Mouse (Mus musculus) heart, embryonic 13.5 days (tissue): ENCODE data around the gene L3hypdh. TPM values are rescaled to one million over a fixed set of nuclear protein-coding genes. Genes with fewer than 3 reads are reported as not detected.
"Not testable (repeated sequence)": the region's sequence is repeated elsewhere in the genome, so short reads cannot be mapped to it uniquely, and the experiment has no call there.

Experiments
- ATAC-seq: fragments of 200-750 bp; cut with Nextera tagmentation; 2 replicates; pipeline ENCODE4 v1.8.0; 2017; ENCODE audit warnings: moderate TSS enrichment; ENCODE audit not compliant: insufficient number of reproducible peaks, low FRiP score, low TSS enrichment; ENCODE audit errors: extremely low read depth
- H3K27ac ChIP-seq: fragments of 300-500 bp; sonication (generic); replicated peaks from 2 replicates; pipeline ENCODE4 v1.5.1; 2015; ENCODE audit warnings: moderate library complexity, mild to moderate bottlenecking, inconsistent platforms
- H3K27me3 ChIP-seq: fragments of 300-500 bp; sonication (generic); replicated peaks from 2 replicates; pipeline ENCODE4 v1.6.1; 2015; ENCODE audit warnings: mild to moderate bottlenecking, inconsistent platforms
- H3K36me3 ChIP-seq: fragments of 300-500 bp; sonication (generic); 2 replicates; pipeline ENCODE4 v1.6.1; 2015; ENCODE audit warnings: mild to moderate bottlenecking, inconsistent platforms
- H3K4me1 ChIP-seq: fragments of 300-500 bp; sonication (generic); 2 replicates; pipeline ENCODE4 v1.6.1; 2015; ENCODE audit warnings: inconsistent platforms
- H3K4me2 ChIP-seq: fragments of 300-500 bp; sonication (generic); 2 replicates; pipeline ENCODE4 v1.6.1; 2015; ENCODE audit warnings: inconsistent platforms, mild to moderate bottlenecking, moderate library complexity
- H3K4me3 ChIP-seq: fragments of 300-500 bp; sonication (generic); 2 replicates; pipeline ENCODE4 v1.5.1; 2015; ENCODE audit warnings: moderate library complexity, mild to moderate bottlenecking, inconsistent platforms
- H3K9ac ChIP-seq: fragments of 300-500 bp; sonication (generic); 2 replicates; pipeline ENCODE4 v1.6.1; 2015; ENCODE audit warnings: inconsistent platforms, mild to moderate bottlenecking, moderate library complexity
- H3K9me3 ChIP-seq: fragments of 300-500 bp; sonication (generic); 2 replicates; pipeline ENCODE4 v1.6.1; 2016; ENCODE audit warnings: inconsistent platforms
- WGBS: fragments of 180-500 bp; shearing (Covaris S2); methylation state at CpG from one replicate; pipeline ENCODE4 v1.1.7; 2015; ENCODE audit warnings: mixed read lengths; 5-methylcytosine and 5-hydroxymethylcytosine counted together
- polyA plus RNA-seq: library from polyadenylated mRNA; unstranded; fragments of >200 nt; fragmentation: Nextera tagmentation; extraction: Ambion mirVana; gene quantifications from 2 replicates; pipeline ENCODE4 v1.2.1, GENCODE M21; 2015

L3hypdh gene
- polyA plus RNA-seq, 1 experiment from 2014 or later, result 16.8 TPM

- H3K36me3 ChIP-seq, result no peaks in the 10 kb centered on the region
- H3K4me3 ChIP-seq, result no peak overlapping the region
- no peaks in the 10 kb centered on the region for H3K27me3 ChIP-seq
- H3K9me3 ChIP-seq, result peaks cover 11% of the 10 kb centered on the region; the same call in 1 of the 2 replicates
- no peaks in the 10 kb centered on the region for H3K4me1 ChIP-seq
- H3K27ac ChIP-seq, result no peak overlapping the region
- no peak overlapping the region for H3K4me2 ChIP-seq
- no peak overlapping the region for H3K9ac ChIP-seq
- 75% methylated on average over 6 of the region's 6 CpGs for WGBS
- no peak for ATAC-seq
These were observed 32.7 kb downstream of the L3hypdh start for GRCm38 (mm10) chr12:72052571-72052970.

DNA sequence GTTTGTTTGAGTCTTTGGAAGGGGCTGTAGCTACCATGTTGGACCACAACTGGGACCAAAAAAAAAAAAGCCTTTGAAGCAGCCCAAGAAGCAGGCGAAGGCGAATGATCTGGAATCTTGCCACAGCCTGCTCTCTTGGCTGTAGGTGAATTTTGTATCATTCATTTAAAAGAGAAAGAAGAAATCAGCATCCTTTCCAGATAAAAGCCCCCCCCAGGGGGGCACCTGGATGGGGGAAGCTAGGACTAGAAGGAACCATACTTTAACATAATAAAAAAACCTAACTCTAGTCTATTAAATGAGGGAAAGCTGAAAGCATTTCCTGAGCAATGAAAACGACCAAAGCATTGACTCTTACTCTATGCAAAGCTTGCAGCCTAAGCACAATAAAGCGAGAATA is 34.4 kb downstream of the L3hypdh start:
- no peak overlapping the region for H3K27ac ChIP-seq
- no peak for ATAC-seq
- WGBS, result 78% methylated on average over 4 of the region's 4 CpGs
- H3K4me1 ChIP-seq, result peaks cover 4% of the 10 kb centered on the region; the same call in 1 of the 2 replicates
- H3K4me3 ChIP-seq, result no peak overlapping the region
- no peaks in the 10 kb centered on the region for H3K36me3 ChIP-seq
- peaks cover 11% of the 10 kb centered on the region; the same call in 1 of the 2 replicates for H3K9me3 ChIP-seq
- no peaks in the 10 kb centered on the region for H3K27me3 ChIP-seq
- no peak overlapping the region for H3K9ac ChIP-seq
- H3K4me2 ChIP-seq, result no peak overlapping the region

GRCm38 (mm10) chr12:72050156-72050555 is 35.1 kb downstream of the L3hypdh start:
- not testable (repeated sequence) for H3K27ac ChIP-seq, ATAC-seq

DNA sequence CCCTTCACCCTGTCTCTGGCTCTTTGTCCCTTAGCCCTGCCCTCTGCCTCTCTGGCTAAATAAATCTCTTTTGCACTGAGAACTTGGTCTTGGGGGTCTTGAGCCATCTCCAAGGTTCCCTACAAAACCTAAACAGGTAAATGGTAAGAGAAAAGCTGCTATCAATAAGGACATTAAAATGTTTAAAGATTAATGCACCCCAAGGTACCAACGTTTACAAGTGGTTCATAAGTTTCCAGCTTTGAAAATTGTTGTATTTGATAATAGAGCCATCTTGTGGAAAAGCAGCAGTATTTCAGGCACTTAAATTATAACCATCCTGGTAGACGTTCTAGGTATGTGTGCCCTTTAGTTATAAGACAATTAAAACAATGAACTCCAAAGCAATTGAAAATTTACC is 37.7 kb downstream of the L3hypdh start:
- Histone ChIP-seq H3K4me2 (no peak overlapping the region), H3K27ac (no peak overlapping the region), H3K9me3 (peaks cover 11% of the 10 kb centered on the region; the same call in 1 of the 2 replicates), H3K9ac (peak overlapping the region; percentile 29; the same call in 1 of the 2 replicates), H3K36me3 (no peaks in the 10 kb centered on the region), H3K4me1 (peaks cover 4% of the 10 kb centered on the region; the same call in 1 of the 2 replicates), H3K27me3 (no peaks in the 10 kb centered on the region), H3K4me3 (no peak overlapping the region)
- no peak for ATAC-seq
- 3% methylated on average over 2 of the region's 2 CpGs for WGBS

More at GRCm38 (mm10) chr12:72050156-72050555, 35.1 kb downstream of the L3hypdh start:
- not testable (repeated sequence) for H3K36me3 ChIP-seq, H3K4me2 ChIP-seq, H3K27me3 ChIP-seq, H3K4me1 ChIP-seq, H3K9ac ChIP-seq, H3K4me3 ChIP-seq
- 80% methylated on average over 5 of the region's 5 CpGs for WGBS
- peaks cover 11% of the 10 kb centered on the region; the same call in 1 of the 2 replicates for H3K9me3 ChIP-seq

DNA sequence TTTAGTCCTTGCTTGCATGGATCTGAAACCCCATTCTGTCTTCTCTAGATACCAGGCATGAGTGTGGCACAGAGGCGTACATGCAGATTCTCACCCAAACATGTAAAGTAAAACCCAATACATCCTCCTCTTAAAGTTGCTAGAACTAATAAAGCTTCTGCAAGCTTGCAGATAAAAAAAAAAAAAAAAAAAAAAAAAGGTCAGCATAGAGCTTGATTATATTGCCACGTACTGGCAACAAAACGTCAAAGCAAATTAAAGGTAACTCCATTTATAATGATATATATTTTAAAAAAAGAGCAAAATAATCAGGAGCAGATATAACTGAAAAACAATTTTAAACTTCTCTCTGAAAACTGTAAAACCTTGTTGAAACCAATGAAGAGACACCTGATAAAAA is 44.0 kb downstream of the L3hypdh start:
- no peak overlapping the region for H3K9ac ChIP-seq
- ATAC-seq, result no peak
- H3K36me3 ChIP-seq, result no peaks in the 10 kb centered on the region
- H3K4me2 ChIP-seq, result no peak overlapping the region
- no peak overlapping the region for H3K4me3 ChIP-seq
- H3K4me1 ChIP-seq, result peaks cover 33% of the 10 kb centered on the region
- H3K9me3 ChIP-seq, result peaks cover 7% of the 10 kb centered on the region
- 89% methylated on average over 3 of the region's 3 CpGs for WGBS
- H3K27me3 ChIP-seq, result no peaks in the 10 kb centered on the region
- no peak overlapping the region for H3K27ac ChIP-seq

GRCm38 (mm10) chr12:72039501-72039900 is 45.7 kb downstream of the L3hypdh start:
- Histone ChIP-seq H3K27me3 (no peaks in the 10 kb centered on the region), H3K4me2 (0 out of 2 replicates have a peak overlapping the region, but pooled peaks have one; percentile 4), H3K4me1 (peaks cover 35% of the 10 kb centered on the region), H3K36me3 (no peaks in the 10 kb centered on the region), H3K9me3 (peaks cover 7% of the 10 kb centered on the region), H3K4me3 (no peak overlapping the region), H3K27ac (peak overlapping the region; percentile 53), H3K9ac (no peak overlapping the region)
- ATAC-seq, result no peak
- WGBS, result 28% methylated on average over 8 of the region's 8 CpGs

DNA sequence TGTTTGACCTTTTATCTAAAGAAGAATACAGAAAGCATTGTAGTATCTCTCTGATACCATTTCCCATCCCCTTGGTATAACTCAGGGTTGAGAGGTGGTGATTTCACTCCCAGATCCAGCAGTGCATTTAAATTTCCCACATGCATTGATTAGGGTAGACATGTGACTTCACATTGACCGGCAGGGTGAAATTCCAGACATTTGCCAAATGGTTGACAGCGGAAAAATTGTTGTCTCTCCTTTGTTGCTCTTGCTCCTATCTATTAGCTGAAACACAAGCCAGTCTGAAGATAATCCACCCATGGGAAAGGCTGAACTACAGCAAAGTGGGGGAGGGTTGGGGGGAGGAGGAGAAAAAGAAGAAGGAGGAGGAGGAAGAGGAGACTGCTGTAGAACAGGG is 46.4 kb downstream of the L3hypdh start:
- Histone ChIP-seq H3K9ac (no peak overlapping the region), H3K4me3 (no peak overlapping the region), H3K27me3 (no peaks in the 10 kb centered on the region), H3K4me1 (peaks cover 35% of the 10 kb centered on the region), H3K27ac (peak overlapping the region; percentile 53), H3K4me2 (no peak overlapping the region), H3K9me3 (peaks cover 7% of the 10 kb centered on the region), H3K36me3 (no peaks in the 10 kb centered on the region)
- no peak for ATAC-seq
- 22% methylated on average over 2 of the region's 2 CpGs for WGBS

DNA sequence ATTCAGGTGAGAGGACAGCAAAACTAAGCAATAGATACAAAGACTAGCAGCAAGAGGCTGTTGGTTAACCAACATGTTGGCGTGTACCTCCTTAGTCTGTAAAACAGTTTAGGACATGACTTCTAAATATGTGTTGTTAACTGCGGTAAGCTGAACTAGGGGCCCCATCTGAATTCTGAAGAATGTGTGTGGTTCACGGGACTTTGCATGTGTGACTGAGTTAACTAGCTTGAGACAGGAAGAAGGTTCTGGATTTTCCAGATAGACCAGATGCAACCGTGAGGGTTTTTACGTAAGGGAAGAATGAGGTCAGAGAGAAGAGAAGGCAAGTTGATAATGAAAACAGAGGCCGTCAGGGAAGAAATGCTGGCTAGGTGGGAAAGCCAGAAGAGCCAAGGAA is 48.2 kb downstream of the L3hypdh start:
- ATAC-seq, result no peak
- WGBS, result 56% methylated on average over 6 of the region's 6 CpGs
- no peak overlapping the region for H3K4me3 ChIP-seq
- no peaks in the 10 kb centered on the region for H3K27me3 ChIP-seq
- H3K4me2 ChIP-seq, result no peak overlapping the region
- peaks cover 35% of the 10 kb centered on the region for H3K4me1 ChIP-seq
- no peaks in the 10 kb centered on the region for H3K36me3 ChIP-seq
- H3K9ac ChIP-seq, result no peak overlapping the region
- peaks cover 7% of the 10 kb centered on the region for H3K9me3 ChIP-seq
- peak overlapping the region; percentile 81 for H3K27ac ChIP-seq

DNA sequence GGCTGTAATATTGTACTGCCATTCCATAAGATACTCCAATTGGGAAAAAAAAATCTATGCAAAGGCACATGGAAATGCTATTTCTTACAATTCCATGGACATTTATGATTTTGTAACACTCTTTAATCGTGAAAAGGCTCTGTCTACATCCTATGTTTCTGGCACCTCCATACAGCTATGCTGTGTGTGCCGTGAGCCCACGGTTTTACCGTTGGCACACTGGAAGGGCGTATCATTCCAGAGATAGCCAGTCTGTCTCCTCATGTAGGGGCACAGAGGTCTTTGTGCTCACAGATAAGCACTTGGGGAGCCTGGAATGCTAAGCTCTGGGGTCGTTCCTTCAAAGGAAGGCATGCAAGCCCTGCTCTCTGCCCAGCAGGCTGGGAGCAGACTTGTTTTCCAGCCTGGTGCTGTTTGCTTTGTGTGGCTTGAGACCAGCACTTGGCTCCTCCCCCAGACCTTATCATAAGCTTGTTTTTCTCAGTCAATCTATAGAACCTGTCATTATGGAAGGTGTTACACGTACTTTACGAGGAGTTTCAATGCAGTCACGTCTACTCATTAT is 49.1 kb downstream of the L3hypdh start:
- peaks cover 7% of the 10 kb centered on the region for H3K9me3 ChIP-seq
- H3K4me3 ChIP-seq, result no peak overlapping the region
- no peaks in the 10 kb centered on the region for H3K36me3 ChIP-seq
- H3K27me3 ChIP-seq, result no peaks in the 10 kb centered on the region
- ATAC-seq, result no peak
- WGBS, result 20% methylated on average over 9 of the region's 9 CpGs
- H3K4me1 ChIP-seq, result peaks cover 35% of the 10 kb centered on the region
- H3K4me2 ChIP-seq, result no peak overlapping the region
- no peak overlapping the region for H3K9ac ChIP-seq
- H3K27ac ChIP-seq, result peak overlapping the region; percentile 81

DNA sequence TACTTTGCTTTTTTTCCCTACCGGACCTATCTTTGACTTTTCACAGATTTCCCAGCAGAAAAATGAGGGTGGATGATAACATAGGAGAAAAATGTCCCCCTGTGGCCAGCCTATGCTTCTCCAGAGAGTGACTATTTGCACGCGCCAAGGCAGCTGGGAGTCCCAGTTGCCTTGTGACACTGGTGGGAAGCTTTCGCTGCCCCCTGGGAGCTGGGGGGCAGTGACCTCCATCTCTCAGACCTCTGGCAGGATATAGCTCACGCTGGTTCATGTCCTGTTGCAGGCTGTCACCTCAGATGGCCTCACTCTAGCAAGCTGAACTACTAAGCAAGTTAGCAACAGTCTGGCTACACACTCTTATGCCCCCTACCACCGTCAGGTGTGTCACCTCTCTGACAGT is 53.4 kb downstream of the L3hypdh start:
- no peak overlapping the region for H3K4me2 ChIP-seq
- ATAC-seq, result no peak

DNA sequence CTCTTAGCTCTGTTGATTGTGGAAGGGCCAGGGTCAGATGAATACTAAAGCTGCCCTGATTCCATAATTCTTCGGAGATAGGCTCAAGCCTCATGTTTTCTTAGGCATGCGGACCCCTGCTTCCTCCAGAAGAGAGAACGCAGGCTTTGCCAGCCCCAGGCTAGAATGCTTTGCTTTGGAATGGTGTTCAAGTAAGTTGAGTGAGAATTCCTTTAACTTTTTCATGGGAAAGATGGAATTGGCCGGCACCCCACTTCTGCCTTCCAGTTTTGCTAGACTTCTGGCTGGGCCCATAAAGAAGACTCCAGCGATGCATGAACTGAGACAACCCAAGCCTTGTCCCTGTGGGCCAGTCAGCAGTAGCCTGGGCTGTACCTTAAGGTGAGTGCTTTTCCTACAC is 54.1 kb downstream of the L3hypdh start:
- Histone ChIP-seq H3K9ac (no peak overlapping the region), H3K36me3 (no peaks in the 10 kb centered on the region), H3K4me2 (no peak overlapping the region), H3K4me1 (peaks cover 2% of the 10 kb centered on the region), H3K27ac (peak overlapping the region; percentile 21; the same call in 1 of the 2 replicates), H3K4me3 (no peak overlapping the region), H3K9me3 (no peaks in the 10 kb centered on the region), H3K27me3 (no peaks in the 10 kb centered on the region)
- no peak for ATAC-seq
- WGBS, result 75% methylated on average over 5 of the region's 5 CpGs

More for the DNA sequence above, 53.4 kb downstream of the L3hypdh start:
- H3K36me3 ChIP-seq, result no peaks in the 10 kb centered on the region
- 72% methylated on average over 6 of the region's 6 CpGs for WGBS
- H3K9ac ChIP-seq, result no peak overlapping the region
- H3K9me3 ChIP-seq, result no peaks in the 10 kb centered on the region
- peaks cover 8% of the 10 kb centered on the region for H3K4me1 ChIP-seq
- no peaks in the 10 kb centered on the region for H3K27me3 ChIP-seq
- H3K4me3 ChIP-seq, result no peak overlapping the region
- 0 out of 2 replicates have a peak overlapping the region, but pooled peaks have one; percentile 17 for H3K27ac ChIP-seq

DNA sequence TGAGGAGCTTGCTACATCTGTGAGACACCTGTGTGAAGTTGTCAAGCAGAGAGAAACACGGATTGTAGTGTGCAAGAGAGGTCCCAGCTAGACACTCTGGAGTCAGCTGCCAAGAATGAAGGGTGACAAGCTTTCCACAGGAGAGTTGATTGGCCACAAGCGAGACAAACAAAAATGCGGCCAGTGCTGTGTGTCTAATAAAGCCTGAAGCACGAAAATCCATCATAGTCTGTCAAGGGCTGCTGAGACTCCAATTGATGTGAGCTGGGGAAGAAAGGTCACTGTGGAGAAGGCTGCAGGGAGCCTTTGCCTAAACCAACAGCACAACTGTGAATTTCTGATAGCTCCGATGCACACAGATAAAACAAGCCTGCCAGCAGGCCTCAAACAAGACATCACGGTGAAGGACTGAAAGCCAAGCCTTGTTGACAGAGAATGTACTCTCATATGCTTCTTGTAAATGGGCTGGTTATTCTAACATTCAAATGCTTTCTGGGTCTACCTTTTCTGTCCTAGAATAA is 59.9 kb downstream of the L3hypdh start:
- H3K9me3 ChIP-seq, result peaks cover 8% of the 10 kb centered on the region
- peaks cover 32% of the 10 kb centered on the region for H3K4me1 ChIP-seq
- no peak for ATAC-seq
- WGBS, result 42% methylated on average over 6 of the region's 6 CpGs
- H3K4me2 ChIP-seq, result no peak overlapping the region
- H3K27me3 ChIP-seq, result no peaks in the 10 kb centered on the region
- H3K9ac ChIP-seq, result no peak overlapping the region
- no peak overlapping the region for H3K4me3 ChIP-seq
- no peaks in the 10 kb centered on the region for H3K36me3 ChIP-seq
- no peak overlapping the region for H3K27ac ChIP-seq
